Mouse (Mus musculus) adrenal gland, postnatal 36 days (tissue): ENCODE data around the gene Evc. TPM values are rescaled to one million over a fixed set of nuclear protein-coding genes. Genes with fewer than 3 reads are reported as not detected.

ENCODE experiments used
- DNase-seq, 2 experiments: peaks; one replicate each; pipeline ENCODE4 v3.0.0; 2021; ENCODE audit warnings: mixed read lengths in 1 of 2
- total RNA-seq, 2 experiments: library from RNA; stranded (reverse); gene quantifications; 2 replicates each; pipeline ENCODE4 v1.2.3; 2021

Gene Evc
- total RNA-seq, 2 experiments from 2014 or later, result 9.2 to 11.1 TPM

GRCm38 (mm10) chr5:37310026-37310425 is 26.7 kb downstream of the Evc start:
- DNase-seq, result no peak

GRCm38 (mm10) chr5:37298370-37298769 is 38.3 kb downstream of the Evc start:
- DNase-seq, result peak; percentile 48 to 53

- no peak for DNase-seq
Observed at GRCm38 (mm10) chr5:37296717-37297116, 40.0 kb downstream of the Evc start.

GRCm38 (mm10) chr5:37290983-37291382 is 45.7 kb downstream of the Evc start:
- peak in 1 of 2 experiments; percentile 8 for DNase-seq

GRCm38 (mm10) chr5:37289236-37289635 is 47.5 kb downstream of the Evc start:
- peak; percentile 35 to 51 for DNase-seq

GRCm38 (mm10) chr5:37288374-37288773 is 48.3 kb downstream of the Evc start:
- DNase-seq, result peak; percentile 50 to 69

GRCm38 (mm10) chr5:37281021-37281420 is 55.7 kb downstream of the Evc start:
- no peak for DNase-seq

- DNase-seq, result peak; percentile 72 to 76
Observed at GRCm38 (mm10) chr5:37263816-37264215, 72.9 kb downstream of the Evc start.

GRCm38 (mm10) chr5:37261734-37262133 is 75.0 kb downstream of the Evc start:
- no peak for DNase-seq

GRCm38 (mm10) chr5:37257243-37257642 is 79.5 kb downstream of the Evc start:
- DNase-seq, result peak; percentile 57 to 68

GRCm38 (mm10) chr5:37256823-37257222 is 79.9 kb downstream of the Evc start:
- DNase-seq, result no peak

GRCm38 (mm10) chr5:37254523-37254922 is 82.2 kb downstream of the Evc start:
- DNase-seq, result no peak

- DNase-seq, result no peak
Observed at GRCm38 (mm10) chr5:37252101-37252804, 84.4 kb downstream of the Evc start.

- no peak for DNase-seq
Observed at GRCm38 (mm10) chr5:37251596-37251995, 85.1 kb downstream of the Evc start.

- no peak for DNase-seq
Observed at GRCm38 (mm10) chr5:37248870-37249269, 87.8 kb downstream of the Evc start.

- DNase-seq, result no peak
Observed at GRCm38 (mm10) chr5:37247456-37247855, 89.2 kb downstream of the Evc start.

- DNase-seq, result no peak
Observed at GRCm38 (mm10) chr5:37246138-37246910, 90.4 kb downstream of the Evc start.

GRCm38 (mm10) chr5:37245651-37246050 is 91.0 kb downstream of the Evc start:
- DNase-seq, result peak; percentile 36 to 48

- no peak for DNase-seq
Observed at GRCm38 (mm10) chr5:37244666-37245242, 91.9 kb downstream of the Evc start.

- no peak for DNase-seq
Observed at GRCm38 (mm10) chr5:37244161-37244560, 92.5 kb downstream of the Evc start.

- DNase-seq, result peak; percentile 84 to 86
Observed at GRCm38 (mm10) chr5:37243169-37243886, 93.4 kb downstream of the Evc start.
